Mouse (Mus musculus) left cerebral cortex, adult 11 months (tissue): ENCODE measurements around the gene Gm12216.

Source experiments
- DNase-seq: peaks from one replicate; pipeline ENCODE4 v3.0.0; 2022; ENCODE audit warnings: low spot score

Gene Gm12216

DNA sequence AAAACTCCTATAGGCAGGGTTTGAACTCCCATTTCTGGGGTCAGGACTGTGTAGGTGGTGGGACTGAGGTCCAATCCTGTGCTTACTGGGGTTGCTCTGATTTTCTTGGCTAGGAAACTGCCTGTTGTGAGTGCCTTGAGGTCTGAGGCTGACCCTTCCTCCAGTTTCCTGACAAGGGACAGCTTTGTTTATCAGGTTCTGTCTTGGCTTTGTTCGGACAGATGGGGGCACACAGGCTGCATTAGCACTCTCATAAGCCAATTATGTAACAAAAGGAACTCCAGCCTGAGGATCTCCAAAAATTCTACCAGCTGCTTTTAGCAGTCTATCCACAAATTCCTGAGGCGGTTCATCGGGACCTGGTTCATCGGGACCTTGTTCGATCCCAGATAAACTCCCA lies 116.7 kb downstream of the Gm12216 start:
- no peak for DNase-seq

DNA sequence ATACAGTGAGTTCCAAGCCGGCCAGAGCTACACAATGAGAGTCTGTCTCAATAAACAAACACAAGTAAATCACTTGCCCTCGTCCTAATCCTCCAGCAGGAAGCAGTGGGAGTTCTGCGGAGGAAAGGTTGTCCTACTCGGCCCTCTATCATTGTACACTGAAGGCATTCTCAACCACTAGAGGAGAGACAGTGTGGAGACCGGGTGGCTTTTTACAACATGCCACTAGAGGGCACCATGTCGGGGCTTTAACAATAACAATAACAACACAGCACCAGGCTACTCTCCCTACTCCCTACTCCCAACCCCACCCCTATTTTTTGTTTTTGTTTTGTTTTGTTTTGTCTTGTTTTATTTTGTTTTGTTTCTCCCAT lies 121.5 kb downstream of the Gm12216 start:
- DNase-seq = peak; percentile 47

DNA sequence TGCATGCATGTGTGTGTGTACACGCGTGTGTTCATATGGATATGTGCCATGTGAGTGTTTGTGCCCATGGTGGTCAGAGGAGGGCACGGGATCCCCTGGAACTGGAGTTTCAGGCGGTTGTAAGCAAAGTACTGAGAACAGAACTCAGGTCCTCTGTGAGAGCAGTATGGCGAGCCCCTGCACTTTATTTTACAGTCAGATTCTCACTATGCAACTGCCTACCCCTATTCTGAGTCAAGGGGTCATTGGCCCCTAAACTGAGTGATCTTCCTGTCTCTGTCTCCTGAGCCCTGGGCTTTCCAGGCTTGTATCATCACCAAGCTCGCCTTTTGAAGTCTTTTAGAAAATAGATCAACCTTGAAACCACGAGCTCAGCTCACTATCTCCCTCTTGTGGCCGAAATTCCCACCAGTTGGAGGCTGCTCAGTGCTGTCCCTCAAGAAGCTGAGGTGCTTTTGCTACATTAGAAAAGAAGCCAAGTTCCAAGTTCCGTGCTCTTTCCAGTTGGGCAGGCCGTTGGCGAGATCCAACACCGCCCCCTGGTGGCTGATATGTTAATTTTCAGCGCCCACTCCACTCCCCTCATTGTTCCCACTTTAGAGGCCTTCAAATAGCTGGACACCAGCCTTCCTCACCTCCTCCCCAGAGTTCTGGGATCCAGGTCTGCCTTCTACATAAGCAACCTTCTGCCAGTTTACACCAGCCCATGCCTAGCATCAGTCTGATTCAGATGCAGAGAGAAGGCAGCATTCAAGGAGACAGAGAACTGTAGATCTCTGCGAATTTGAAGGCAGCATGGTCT lies 122.1 kb downstream of the Gm12216 start:
- DNase-seq = peak; percentile 27

DNA sequence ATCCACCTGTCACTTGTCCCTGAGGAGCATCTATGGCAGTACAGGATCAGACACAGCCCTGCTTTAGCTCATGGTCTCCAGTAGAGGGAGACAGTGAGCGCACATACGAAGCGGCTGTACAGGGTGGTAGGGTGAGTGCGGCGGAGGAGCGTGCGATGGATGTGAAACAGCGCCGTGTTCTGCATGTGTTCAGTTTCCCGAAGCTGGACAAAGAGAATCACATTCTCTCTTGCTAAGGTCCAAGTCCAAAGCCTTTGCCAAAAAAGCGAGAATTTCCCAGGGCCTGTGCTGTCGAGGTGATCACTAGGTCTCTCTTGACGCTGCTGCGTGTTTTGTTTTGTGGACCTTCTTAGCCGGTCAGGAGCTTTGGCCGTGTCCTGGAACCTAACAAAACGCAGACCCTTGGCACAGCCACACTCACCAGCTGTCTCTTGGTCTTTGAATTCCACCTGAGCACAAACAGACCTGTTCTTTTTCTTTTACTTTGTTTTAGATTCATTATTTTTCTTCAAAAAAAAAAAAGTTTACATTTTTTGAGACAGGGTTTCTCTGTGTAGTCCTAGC lies 123.3 kb downstream of the Gm12216 start:
- no peak for DNase-seq

DNA sequence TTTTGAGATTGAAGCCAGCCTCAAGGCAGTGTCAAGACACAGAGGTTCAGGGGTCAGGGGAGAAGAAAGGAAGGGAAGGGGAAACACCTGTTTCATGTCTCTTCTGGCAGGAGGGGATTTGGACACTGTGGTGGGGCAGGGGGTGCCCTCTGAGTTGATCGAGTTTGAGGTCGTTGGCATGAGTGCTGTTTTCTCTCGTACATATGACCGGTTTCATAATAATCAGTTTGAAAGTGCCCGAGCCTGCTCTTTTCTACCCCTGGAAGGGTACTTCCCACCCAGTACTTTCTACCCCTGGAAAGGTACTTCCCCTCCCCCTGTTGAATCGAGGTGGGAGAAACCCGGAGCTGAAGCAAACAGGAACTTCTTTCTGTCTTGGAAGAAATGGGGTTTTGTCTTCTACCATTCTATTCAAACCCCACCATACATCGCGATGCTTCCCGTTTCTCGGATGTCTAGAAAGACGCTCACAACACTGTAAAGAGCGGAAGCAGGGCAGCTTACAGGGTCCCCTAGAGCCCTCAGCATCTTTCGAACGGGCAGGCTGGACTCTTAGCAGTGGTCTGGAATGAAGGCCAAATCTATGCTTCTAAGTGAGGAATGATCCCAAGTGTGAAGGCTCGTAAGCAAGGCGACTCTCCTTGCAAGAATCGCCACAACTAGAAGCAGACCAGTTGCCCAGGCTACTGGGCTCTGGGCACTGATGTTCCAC lies 123.9 kb downstream of the Gm12216 start:
- no peak for DNase-seq

DNA sequence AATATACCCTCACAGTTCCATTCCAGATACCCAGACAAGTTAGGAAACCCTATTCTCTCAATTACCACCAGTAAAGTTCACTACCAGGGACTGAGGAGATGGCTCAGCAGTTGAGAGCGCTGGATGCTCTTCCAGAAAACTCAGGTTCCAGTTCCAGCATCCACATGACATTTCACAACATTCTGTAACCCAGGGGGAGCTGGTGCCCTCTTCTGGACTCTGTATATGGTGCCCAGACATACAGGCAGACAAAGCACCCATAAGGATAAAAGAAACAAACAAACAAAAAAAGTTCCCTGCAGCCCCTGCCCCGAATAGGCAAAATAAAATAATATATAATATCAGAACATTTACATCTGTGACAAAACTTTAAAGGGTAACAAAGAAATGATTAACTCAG lies 124.6 kb downstream of the Gm12216 start:
- DNase-seq = no peak

DNA sequence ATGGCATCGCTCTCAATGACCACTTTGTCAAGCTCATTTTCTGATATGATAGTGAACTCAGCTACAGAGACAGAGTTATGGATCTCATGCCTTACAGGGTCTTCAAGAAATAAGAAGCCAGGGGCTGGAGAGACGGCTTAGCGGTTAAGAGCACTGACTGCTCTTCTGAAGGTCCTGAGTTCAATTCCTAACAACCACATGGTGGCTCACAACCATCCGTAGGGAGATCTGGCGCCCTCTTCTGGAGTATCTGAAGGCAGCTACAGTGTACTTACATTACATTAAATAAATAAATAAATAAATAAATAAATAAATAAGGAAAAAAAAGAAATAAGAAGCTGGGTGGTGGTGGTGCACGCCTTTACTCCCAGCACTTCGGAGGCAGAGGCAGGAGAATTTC lies 125.2 kb downstream of the Gm12216 start:
- no peak for DNase-seq
